Mouse (Mus musculus): ENCODE measurements at regions not wholly inside any gene's neighbourhood (a gene's known extent, or its start where the extent isn't known, plus 50 kb on each side); places are given as distances from the start of the nearest gene placed in this dataset.

DNA sequence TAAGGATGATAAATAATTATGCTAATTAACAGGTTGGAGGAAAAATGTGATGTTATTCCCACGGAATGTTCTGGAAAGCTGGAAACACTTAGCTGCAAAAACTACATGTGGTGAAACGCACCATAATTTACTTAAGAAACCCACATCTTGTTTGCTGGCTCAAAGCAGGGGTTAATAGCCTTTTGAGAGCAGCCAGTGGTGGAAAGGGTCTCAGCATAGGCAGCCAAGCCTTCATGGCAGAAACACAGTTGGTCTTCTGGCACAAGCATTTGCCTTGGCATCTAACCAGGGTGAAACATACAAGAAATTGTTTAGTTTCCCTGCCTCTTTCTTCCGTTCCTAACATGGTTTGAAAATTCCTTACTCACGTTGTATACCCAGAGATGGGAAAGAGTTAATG, 192.1 kb upstream of the Gas1 start:
- DNase-seq = no peak

DNA sequence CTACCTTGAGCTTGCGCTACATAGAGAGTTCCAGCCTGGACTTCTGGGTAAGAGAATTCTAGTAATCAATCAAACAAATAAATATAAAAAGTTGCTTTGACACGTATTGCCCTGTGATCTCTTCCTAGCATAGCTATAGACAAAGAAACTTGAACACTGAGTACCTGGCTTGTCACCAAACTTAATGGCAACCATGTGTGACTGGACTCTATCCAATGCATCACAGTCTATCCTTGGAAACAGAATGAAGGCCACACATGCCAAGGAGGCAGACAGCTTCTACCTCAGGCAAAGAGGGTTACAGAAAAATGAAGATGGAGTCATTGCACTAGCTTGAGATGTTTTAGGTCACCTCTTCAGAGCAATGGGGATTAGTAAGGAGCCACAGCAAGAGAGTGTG, 194.5 kb upstream of the Gas1 start:
- no peak for DNase-seq

- no peak for DNase-seq
These were observed 199.5 kb upstream of the Gas1 start for GRCm38 (mm10) chr13:60376705-60377104.

DNA sequence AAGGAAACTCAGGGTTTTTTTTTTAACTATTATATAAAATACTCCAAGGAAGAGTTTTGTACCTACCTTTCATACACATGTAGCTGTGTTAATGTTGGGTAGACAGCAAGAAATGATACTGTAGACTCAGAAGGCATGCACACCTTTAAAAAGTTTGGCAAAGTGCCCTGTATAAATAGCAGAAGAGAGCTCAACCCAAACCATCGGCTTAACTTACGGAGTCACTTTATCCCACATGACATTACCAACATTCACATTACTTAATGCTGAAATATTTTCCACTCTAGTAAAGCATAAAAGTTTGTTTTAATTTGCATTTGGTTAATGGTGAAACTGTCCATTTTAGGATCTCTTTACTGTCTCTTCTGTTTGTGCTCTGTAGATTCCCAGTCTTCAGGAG, 205.7 kb upstream of the Gas1 start:
- no peak for DNase-seq

DNA sequence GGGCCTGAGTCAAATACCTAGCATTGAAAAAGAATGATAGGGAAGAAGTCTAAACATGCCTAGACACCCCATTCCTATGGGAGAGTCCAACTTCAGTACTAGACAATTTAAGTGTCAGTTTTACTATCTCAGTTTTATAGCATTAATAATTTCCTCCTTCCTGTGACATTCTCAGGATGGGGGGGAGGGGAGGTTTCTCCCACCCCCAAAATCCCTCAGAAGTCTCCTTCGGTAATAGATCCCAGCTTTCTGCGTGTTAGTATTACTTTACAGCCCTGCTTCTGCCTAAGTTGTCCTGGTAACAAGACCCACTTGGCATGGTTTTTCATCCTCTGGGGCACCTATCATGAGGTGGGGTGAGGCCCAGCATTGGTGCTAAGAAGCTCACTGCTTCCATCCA, 202.9 kb upstream of the Dapk1 start:
- DNase-seq = no peak

- no peak for DNase-seq
These were observed 200.8 kb upstream of the Dapk1 start for GRCm38 (mm10) chr13:60400764-60401487.

DNA sequence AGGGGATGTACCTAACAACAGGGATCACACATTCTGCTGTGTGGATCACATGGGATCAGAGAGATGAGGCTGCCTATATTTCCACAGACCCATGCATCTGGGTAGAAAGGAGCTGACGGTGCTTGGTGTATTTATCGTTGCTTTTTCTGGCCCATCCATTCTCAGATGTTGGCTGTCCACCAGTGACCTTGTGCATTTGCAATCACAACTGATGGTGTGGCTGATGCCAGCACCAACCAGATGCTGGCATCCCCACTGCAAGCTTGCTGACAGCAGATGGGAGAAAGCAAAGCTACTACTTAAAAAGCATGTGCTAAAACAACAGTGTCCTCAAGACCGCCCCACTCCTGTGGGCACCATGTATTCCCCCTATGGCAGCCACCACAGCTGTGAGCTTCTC, 198.3 kb upstream of the Dapk1 start:
- DNase-seq = no peak

DNA sequence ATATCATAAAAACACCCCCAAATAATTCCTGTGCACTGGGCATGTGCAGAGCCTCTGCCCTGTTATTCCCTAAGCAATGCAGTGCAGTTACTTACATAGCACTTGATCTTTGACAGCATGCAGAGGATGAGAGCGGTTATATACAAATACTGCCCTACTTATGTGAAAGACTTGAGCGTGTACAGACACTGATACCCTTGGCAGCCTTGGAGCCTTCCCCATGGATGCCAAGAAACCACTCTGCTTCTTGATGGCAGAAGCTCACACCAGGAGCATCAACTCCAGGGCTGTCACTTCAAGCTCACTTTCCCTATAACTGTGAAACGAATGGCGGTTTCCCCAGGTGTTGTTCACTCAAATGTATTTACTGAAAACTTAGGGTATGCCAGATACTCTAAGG, 194.4 kb upstream of the Dapk1 start:
- DNase-seq = no peak

GRCm38 (mm10) chr13:60409706-60410502, 191.8 kb upstream of the Dapk1 start:
- no peak for DNase-seq

GRCm38 (mm10) chr13:60416024-60416423, 185.7 kb upstream of the Dapk1 start:
- DNase-seq = no peak

GRCm38 (mm10) chr13:60417015-60417414, 184.7 kb upstream of the Dapk1 start:
- DNase-seq = no peak

DNA sequence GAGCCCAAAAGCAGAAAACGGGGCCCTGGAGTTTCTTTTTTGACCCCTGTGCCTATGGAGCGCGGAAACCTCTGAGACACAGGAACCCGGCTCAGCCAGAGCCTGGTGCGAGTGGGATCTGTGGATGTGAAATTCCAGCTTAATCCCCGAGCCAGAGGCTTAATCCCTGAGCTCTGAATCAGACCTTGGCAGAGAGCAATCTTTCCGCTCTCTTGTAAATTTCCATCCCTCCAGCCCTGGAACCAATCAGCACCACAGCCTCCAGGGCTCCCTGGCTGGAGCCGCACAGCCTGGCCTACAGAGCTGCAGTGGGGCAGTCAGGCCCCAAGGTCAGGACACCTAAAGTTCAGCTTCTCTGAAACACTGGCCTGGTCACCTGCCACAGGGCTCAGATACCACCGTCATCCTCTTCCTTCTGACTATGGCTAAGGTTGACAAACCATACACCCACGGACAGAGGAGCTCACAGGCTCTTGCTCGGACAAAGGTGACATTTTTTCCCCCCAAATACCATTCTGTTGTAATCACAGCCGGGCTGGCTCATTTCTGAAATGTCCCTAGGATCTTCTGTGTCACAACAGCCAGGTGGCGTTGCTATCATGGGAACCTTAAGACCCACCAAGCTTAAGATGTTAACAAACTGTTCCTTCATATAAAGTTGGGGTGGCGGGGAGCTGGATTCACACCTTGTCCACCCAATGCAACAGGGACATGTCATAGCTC, 184.2 kb upstream of the Dapk1 start:
- DNase-seq = no peak

DNA sequence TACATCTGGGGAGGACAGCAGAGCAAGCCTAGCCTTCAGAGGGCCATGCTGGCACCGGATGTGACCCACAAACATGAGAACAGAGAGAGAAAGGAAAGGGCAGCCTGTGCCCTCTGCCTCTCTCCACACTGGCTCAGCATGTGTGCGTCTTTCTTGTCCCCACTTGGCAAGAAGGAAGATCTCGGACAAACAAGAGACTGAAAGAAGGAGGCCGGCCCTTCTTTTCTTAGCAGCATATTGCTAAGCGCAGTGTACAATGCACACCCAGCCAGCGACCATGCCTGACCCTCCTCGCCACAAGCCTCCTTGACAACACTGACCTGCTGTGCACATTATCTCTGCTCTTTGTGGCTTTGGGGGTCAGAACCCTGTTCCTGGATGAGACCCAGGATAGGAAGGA, 181.4 kb upstream of the Dapk1 start:
- DNase-seq = no peak

GRCm38 (mm10) chr13:60420842-60421696, 180.7 kb upstream of the Dapk1 start:
- DNase-seq = no peak

DNA sequence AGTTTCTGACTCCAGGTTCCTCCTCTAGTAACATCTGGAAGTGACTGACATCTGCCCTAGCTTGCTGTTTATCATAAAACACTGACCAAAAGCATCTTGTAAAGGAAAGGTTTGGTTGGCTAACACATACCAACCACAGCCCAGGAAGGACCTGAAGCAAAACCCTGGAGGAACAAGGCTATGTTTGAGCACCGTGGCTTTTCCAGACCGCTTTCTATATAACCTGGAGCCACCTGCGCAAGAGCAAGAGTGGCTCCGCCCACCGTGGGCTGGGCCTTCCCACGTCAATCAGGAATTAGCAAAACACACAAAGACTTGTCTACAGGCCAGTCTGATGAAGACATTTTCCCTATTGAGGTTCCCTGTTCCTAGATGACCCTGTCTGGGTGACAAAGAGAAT, 177.5 kb upstream of the Dapk1 start:
- no peak for DNase-seq

- DNase-seq = no peak
These were observed 176.6 kb upstream of the Dapk1 start for GRCm38 (mm10) chr13:60425140-60425539.

GRCm38 (mm10) chr13:60425556-60425955, 176.2 kb upstream of the Dapk1 start:
- no peak for DNase-seq

- no peak for DNase-seq
These were observed 175.4 kb upstream of the Dapk1 start for GRCm38 (mm10) chr13:60426192-60426840.

- DNase-seq = no peak
These were observed 174.7 kb upstream of the Dapk1 start for GRCm38 (mm10) chr13:60427077-60427476.

GRCm38 (mm10) chr13:60427755-60428385, 173.9 kb upstream of the Dapk1 start:
- no peak for DNase-seq

DNA sequence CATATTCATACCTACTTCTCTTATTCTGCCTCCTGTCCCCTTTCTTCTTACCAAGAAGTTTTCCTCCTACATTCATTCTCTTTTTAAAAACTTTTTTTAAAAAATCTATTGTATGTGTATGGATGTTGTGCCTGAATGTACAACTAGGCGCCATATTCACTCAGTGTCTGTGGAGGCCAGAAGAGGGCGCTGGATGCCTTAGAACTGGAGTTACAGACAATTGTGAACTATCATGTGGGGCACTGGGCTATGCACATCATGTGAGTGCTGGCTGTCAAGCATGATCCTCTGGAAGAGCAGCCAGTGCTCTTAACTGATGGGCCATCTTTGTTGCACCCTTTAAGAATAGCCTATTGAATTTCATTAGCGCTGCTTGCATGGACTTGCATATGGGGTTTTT, 172.6 kb upstream of the Dapk1 start:
- DNase-seq = no peak

- DNase-seq = no peak
These were observed 170.3 kb upstream of the Dapk1 start for GRCm38 (mm10) chr13:60431412-60431811.
